Mouse (Mus musculus): Measurements from ENCODE around the gene Tmsb10.

Gene Tmsb10

DNA sequence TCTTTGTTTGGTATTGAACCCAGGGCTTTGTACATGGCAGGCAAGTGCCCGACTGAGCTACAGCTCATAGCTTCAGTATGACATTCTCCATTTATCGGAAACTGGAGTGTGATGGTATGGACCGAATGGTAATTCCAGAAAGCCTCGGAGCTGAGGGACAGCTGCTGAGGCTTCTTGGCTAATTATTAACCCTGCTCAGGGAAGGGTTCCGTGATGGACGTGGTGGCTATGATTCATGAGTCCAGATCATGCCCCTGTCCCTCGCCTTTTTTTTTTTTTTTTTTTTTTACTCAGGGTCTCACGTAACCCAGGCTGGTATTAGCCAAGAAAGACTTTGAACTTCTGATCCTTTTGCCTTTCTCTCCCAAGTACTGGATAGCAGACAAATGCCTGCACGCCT, 3.1 kb upstream of the Tmsb10 start:
- TF ChIP-seq GATA4 (IDR thresholded peaks at IDR 0.05; ENCODE audit: insufficient replicate concordance, low read length) = no peak

DNA sequence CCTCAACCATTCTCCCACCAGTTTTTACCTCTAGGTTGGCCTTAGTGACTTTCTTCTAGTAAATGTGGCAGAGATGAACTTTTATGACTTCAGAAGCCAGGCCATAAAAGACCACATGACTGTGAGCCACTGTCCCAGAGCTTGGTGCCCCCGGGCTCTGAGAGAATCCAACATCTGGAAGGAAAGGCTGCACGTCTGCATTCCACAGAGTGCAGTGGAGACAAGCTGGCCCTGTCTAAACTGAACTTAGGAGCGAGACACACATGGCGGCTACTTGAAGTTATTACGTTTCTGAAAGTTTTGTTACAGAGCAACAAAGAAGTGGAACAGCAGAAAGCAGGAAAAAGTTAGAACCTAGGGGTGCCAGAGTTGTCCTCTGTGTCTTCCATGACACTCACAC, 2.1 kb upstream of the Tmsb10 start:
- TF ChIP-seq GATA4 (IDR thresholded peaks at IDR 0.05; ENCODE audit: insufficient replicate concordance, low read length) = no peak

DNA sequence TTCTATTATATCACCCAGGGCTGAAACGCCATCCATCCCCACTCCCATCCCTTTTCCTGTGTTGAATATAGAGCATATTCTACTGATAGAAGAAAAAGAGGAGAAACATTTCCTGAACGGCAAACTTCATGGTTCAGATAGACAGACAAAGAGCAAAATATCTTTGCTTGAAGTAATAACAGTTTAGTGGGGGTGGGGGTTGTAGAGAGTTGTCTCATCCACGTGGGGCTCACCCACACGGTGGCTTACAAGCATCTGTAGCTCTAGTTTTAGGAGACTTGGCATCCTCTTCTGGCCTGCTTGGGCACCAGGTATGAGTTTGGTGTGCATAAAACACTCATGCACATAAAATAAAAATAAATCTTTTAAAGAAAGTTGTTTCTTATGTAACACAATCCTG, 627 bp upstream of the Tmsb10 start:
- no peak for TF ChIP-seq GATA4 (IDR thresholded peaks at IDR 0.05; ENCODE audit: insufficient replicate concordance, low read length)

DNA sequence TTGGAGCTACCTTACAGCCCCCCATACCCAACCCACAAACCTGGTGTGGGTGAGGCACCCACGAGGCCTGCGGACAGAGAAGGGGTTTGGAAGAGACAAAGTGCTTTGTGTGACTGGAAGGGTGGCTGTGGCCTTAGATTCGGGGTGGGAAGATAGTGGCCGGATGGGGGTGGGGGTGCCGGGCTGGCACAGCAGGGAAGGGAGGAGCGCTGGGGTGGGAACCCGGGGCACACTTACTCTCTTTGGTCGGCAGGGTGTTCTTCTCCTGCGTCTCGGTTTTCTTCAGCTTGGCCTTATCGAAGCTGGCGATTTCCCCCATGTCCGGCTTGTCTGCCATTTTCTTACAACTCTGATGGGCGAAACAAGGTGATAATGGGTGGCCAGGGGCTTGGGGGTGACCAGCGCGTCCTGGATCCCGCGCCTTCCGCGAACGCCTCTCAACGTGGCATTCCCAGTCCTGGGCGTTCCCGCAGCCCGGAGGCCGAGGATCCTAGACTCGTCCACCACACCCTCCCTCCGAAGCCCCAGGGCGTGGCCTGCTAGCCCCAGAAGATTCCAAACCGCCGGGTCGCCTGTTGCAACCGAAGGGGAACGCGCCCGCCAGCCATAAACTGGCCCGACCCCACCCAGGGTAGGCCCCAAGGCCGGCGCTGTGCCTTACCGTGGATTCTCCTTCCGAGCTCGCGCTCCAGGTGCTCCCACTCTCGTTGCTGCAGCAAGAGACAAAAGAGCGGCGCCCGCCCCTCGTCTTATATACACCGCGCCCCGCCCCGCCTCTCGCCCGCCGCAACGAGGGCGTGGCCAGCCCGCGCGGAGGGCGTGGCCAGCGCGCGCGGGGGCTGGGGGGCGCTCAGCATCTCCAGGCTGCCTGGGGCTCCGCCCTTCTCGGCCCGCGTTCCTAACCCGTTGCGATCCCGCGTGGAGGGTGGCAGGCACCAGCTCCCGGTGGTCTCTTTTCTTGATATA, 589 bp downstream of the Tmsb10 start:
- TF ChIP-seq GATA4 (IDR thresholded peaks at IDR 0.05; ENCODE audit: insufficient replicate concordance, low read length) = no peak

DNA sequence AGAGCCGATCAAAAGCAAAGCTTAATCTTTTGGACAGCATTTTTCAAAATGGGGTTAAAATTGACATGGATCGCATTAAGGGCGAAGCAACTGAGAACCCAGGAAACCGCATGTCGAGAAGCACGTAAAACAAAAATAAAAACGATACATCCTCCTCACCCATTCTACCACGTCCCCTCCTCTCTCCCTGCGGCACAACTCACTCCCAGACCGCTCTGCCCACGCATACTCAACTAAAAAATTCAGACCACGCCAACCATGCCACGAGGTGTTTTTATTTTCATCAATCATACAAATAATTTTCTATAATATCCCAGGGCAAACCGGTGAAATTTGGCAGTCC, 1.5 kb downstream of the Tmsb10 start:
- TF ChIP-seq GATA4 (IDR thresholded peaks at IDR 0.05; ENCODE audit: insufficient replicate concordance, low read length) = no peak

DNA sequence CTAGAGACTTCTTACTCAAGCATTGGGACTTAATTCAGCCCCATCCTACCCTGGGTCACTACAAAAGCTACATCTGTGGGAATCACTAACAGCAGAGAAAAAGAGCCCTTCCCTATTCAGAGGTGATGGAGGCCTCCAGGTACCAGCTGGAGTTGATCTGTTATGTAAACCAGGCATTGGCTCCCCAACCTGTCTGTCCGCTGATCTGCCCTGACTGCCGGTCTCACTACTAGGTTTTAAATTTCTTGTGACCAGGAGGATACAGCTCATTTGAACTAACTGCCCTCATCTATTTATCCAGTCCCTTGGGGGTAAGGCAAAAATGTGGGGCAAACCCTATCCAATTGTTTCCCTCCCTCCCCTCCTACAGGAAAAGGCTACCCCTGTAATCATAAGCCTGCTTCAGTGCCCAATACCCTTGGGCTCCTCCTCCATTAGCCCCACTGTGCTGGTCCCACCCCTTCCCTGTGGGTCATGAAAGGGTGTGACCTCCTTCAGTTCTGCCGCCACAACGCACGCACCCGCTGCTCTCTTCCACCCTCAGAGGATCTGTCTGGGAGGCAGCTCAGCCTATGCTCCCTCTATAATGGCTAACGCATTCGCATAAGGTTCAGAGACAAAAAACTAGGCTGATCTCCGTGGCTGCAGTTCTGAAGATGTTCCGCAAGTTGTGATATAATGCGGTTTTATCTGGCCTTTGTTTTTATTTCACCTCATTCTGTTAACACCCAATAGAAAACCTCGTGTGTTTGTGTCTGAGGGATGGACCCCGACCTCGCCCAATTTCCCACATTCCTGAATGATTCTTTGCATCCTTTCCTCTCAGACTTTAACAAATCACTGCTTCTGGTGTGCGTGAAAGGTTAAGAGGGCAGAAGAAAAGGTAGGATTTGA, 2.1 kb downstream of the Tmsb10 start:
- TF ChIP-seq GATA4 (IDR thresholded peaks at IDR 0.05; ENCODE audit: insufficient replicate concordance, low read length) = no peak

DNA sequence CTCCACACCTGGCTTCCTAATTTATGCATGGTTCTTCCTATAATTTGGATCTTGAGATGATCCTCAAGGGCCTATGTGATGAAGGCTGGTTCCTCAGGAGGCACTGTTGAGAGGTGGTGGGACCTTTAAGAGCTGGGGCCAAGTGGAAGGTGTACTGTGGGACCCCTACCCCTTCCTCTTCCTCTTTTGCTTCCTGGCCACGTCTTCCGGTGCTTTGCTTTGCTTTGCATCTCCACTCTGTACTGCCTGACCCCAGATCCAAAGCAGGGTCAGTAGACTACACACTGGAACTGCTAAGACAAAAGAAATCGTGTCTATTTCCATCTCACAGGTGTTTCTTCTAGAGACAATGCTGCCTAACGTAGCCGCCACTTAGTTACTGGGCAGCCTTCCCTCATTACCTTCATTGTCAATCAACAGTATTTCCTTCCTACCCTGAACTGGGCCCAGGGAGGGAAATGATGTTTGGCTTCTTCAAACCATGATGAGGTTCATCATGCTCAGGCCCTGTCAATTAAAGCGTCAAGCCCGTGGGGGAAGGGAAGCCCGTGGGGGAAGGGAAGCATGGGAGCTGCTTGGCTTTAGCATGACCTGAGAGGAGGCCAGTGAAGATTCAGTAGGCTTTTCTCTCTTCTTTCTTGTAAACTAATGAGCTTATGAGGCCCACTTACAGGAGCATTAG, 2.9 kb downstream of the Tmsb10 start:
- TF ChIP-seq GATA4 (IDR thresholded peaks at IDR 0.05; ENCODE audit: insufficient replicate concordance, low read length) = no peak

DNA sequence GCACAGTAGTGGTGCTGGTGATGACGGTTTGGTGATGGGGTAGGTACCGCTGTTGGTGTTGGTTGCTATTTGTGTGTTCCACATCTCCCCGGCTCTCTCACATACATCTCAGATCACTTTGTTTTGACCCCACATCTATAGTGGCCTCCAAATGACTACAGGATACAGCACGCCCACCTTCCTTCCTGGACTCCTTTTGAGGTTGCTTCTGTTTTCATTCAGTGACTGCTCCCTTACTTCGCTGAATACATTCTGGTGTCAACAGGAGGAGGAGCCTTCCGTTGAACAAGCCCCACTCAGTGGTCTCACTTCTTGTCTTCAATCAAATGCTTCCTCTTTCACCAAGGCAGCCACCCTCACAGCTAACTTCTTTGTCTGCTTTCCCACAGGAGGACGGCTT, 3.8 kb downstream of the Tmsb10 start:
- TF ChIP-seq GATA4 (IDR thresholded peaks at IDR 0.05; ENCODE audit: insufficient replicate concordance, low read length) = no peak

DNA sequence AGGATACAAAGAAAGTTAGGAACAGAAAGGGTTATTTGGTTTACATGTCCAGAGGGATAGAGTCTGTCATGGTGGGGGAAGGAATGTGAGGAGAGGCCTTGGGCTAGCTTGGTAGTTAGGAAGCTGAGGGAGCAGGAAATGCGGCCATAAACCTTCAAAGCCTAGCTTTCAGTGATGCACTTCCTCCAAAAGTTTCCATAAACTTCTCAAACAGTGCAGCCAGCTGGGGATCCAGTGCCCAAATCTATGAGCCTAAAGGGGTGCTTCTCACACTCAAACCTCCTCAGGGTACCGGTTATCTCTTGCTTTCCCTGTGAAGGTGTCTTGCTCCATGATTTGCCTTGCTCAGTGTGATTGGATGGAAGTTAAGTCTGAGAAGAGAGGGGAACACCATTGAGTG, 5.6 kb downstream of the Tmsb10 start:
- TF ChIP-seq GATA4 (IDR thresholded peaks at IDR 0.05; ENCODE audit: insufficient replicate concordance, low read length) = no peak

DNA sequence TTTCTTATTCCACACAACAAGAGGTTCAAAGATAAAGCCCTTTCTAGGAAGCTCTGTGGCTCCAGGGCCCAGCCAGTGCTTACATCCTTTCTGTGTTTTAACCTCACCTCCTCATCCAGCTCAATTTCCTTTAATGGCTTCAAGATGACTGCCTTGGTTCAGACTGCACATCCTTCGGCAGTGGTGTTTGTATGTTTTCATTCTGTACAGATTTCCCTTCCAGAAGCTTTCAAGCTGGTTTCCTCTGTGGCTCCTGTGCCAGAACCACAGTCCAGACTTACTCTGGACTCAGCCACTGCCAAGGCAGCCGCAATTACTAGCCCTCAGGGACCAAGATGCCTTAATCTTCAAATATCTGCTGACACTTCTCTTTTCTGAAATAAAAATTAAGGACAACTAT, 6.3 kb downstream of the Tmsb10 start:
- no peak for TF ChIP-seq GATA4 (IDR thresholded peaks at IDR 0.05; ENCODE audit: insufficient replicate concordance, low read length)

DNA sequence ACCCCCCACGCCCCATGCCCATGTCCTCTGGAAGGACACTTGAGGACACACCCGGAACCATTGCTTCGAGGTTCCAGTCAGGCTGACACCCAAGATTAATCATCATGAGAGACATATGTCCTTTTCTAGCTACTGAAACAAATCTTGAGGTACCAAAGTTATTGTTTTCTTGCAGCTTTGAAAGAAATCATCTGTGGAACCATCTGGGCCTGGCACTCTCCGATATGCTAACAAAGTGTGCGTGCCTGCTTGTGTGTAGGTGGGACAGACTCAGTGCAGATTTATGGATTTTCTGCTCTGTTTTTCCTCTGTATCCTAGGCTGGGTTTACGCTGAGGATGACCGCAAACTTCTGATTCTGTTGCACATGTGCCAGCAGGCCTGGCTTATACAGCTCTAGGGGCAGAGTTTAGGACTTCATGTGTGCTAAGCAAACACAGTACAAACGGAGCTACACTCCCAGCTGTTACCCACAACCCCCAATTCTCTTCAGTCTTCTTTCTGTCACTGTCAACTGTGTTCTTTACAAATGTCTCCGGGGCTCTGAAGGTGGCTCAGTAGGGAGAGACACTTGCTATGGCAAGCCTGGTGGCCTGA, 9.3 kb downstream of the Tmsb10 start:
- no peak for TF ChIP-seq GATA4 (IDR thresholded peaks at IDR 0.05; ENCODE audit: insufficient replicate concordance, low read length)

DNA sequence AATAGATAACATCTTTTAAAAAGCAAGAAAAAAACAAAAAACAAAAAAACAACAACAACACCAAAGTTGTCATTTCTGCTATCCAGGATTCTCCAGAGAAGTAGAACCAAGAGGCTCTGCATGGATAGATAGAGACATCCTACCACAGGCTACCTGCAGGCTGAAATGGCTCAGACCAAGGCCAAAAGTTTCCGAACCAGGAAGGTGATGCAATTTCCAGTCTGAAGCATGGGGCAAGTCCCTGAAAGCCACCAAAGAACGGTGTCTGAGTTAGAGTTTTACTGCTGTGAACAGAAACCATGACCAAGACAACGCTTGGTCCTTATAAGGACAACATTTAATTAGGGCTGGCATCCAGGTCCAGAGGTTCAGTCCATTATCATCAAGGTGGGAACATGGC, 10.2 kb downstream of the Tmsb10 start:
- TF ChIP-seq GATA4 (IDR thresholded peaks at IDR 0.05; ENCODE audit: insufficient replicate concordance, low read length) = no peak

DNA sequence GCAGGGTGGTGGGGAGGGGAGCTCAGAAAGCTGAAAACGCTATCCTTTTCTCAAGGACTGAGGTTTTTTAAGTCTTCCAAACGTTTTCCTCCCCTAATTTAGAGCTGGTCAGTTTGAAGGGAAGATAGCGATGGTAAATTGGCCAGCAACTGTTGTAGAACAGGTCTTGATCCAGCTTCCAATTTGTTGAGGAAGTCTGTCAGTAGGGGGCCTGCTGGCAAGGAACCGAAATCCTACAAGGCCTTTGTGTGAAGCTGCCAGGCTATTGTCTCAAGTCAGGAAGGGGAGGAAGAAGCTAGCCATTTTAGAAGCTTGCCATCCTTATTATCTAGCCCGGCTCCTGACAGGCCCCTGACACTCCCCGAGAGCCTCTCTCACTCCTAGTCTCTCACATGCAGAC, 10.6 kb downstream of the Tmsb10 start:
- no peak for TF ChIP-seq GATA4 (IDR thresholded peaks at IDR 0.05; ENCODE audit: insufficient replicate concordance, low read length)

DNA sequence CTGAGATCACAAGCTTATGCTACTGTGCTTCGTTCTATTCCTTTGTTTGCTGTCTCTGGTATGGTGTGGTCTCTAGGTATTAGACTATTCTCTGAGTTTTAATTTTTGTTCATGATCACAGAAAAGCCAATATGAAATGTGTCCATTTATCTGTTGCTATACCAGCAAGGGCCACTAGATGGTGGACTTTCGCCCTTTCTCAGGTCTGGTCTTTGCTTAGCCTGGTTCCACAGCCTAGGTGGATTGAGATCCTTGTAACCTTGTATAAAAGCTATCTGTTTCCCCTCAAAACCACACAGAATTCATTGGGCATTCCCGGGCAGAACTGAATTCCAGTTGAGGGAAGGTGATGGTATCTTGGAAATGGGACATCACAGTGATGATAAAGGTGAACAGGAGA, 18.1 kb downstream of the Tmsb10 start:
- TF ChIP-seq GATA4 (IDR thresholded peaks at IDR 0.05; ENCODE audit: insufficient replicate concordance, low read length) = no peak

DNA sequence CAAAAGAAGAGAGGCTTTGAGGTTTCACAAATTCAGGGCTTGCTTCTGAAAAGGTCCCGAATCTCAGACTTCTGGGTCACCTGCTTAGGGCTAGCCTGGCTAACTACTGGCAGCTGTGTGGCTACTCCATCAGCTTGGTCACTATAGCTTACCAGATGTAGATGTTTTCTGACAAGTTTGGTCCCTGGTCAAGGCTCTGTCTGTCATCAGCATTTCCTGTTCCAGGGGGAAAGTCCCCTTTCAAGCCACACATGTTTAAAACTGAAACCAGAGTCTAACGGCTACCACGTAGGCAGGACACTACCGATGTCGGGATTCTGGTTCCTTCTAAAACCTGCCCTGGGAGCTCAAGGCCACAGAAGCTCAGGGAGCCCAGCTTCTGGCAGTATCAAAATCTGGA, 20.7 kb downstream of the Tmsb10 start:
- TF ChIP-seq GATA4 (IDR thresholded peaks at IDR 0.05; ENCODE audit: insufficient replicate concordance, low read length) = no peak
